Comparison of ENCODE assay signal across 28 mouse cellular contexts in the genomic region with DNA sequence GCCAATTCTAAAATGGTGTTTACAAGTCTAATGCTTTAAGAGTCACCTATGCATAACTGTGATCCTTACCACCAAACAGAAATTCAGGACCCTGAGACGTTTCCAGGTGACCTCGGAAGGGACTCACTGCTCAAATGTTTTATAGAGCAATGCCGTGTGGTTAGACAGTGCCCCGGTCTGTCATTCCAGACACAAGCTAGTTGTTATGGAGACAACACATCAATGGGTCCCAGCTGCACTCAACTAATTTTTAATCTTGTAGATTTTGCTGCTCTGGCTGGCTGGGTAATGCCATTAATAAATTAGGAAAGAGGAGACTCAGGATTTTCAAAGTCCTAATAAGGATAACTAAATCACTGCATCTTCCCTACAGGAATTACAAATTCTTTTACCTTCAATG.
A peak's percentile ranks its signal among the peaks of the same experiment; 100 is the strongest.
DNase-seq lines count a peak whose midpoint lies in the region; ATAC-seq lines count a peak whose summit lies in the region.
"Had no signal": no experiment of that assay in that cellular context is flagged by ENCODE, and none has a peak within 500 bp of the region (broad histone marks: within the 10 kb centered on the region; RNA-seq: fewer than 3 reads in every experiment).

No protein-coding gene starts in this region.

- no peak overlapping the region for H3K27ac ChIP-seq in heart, embryonic 10.5 days
- H3K27ac ChIP-seq in hindbrain, embryonic 13.5 days: peak overlapping the region; percentile 60; the same call in 1 of the 2 replicates
- H3K27ac ChIP-seq in hindbrain, embryonic 16.5 days (ENCODE audit: low read depth, low read length): no peak overlapping the region
- H3K27ac ChIP-seq: embryonic facial prominence, embryonic 12.5 days; embryonic facial prominence, embryonic 15.5 days; forebrain, embryonic 13.5 days; heart, adult 2 months; hindbrain, embryonic 15.5 days had no signal

- DNase-seq in heart, embryonic 10.5 days (ENCODE audit: low spot score): peak; percentile 39
- DNase-seq in heart, postnatal 36 days: no peak
- peak; percentile 26 for DNase-seq in retina, embryonic 14.5 days (ENCODE audit: low spot score)
- no peak for DNase-seq in retina, postnatal 1 day
- no peak for DNase-seq in adrenal gland, adult 2 months
- DNase-seq: adrenal gland, adult 8-10 months; adrenal gland, postnatal 36 days; B cell, adult 2 months; cerebellum, adult 11 months; cerebellum, adult 2 months; cerebellum, adult 9-11 months; cerebellum, postnatal 25 days; gastrocnemius, postnatal 10 days; gastrocnemius, postnatal 36 days; heart, adult 2 months; kidney, adult 18-20 months had no signal

- 81% methylated on average over 4 of the region's 4 CpGs for WGBS in heart, embryonic 10.5 days
- WGBS in hindbrain, embryonic 13.5 days: 34% methylated on average over 4 of the region's 4 CpGs
- 33% methylated on average over 4 of the region's 4 CpGs for WGBS in hindbrain, embryonic 16.5 days

- H3K9ac ChIP-seq in hindbrain, embryonic 13.5 days: no peak overlapping the region
- no peak overlapping the region for H3K9ac ChIP-seq in hindbrain, embryonic 16.5 days (ENCODE audit: low read depth, low read length)
- H3K9ac ChIP-seq: embryonic facial prominence, embryonic 12.5 days; embryonic facial prominence, embryonic 15.5 days; forebrain, embryonic 13.5 days; hindbrain, embryonic 15.5 days had no signal

- no peak for ATAC-seq in hindbrain, embryonic 13.5 days (ENCODE audit: low FRiP score)
- no peak for ATAC-seq in hindbrain, embryonic 16.5 days
- ATAC-seq: forebrain, embryonic 13.5 days; forebrain, embryonic 16.5 days; inflammation-experienced regulatory T-cells, adult 6 months; intestine, embryonic 16.5 days had no signal

- H3K4me2 ChIP-seq in hindbrain, embryonic 13.5 days: no peak overlapping the region
- no peak overlapping the region for H3K4me2 ChIP-seq in hindbrain, embryonic 16.5 days (ENCODE audit: low read length)
- H3K4me2 ChIP-seq: embryonic facial prominence, embryonic 12.5 days; embryonic facial prominence, embryonic 15.5 days; forebrain, embryonic 13.5 days; heart, embryonic 11.5 days; hindbrain, embryonic 15.5 days had no signal

- no peak overlapping the region for H3K4me3 ChIP-seq in heart, embryonic 10.5 days
- no peak overlapping the region for H3K4me3 ChIP-seq in hindbrain, embryonic 13.5 days
- H3K4me3 ChIP-seq in hindbrain, embryonic 16.5 days (ENCODE audit: low read length): no peak overlapping the region
- H3K4me3 ChIP-seq: embryonic facial prominence, embryonic 12.5 days; embryonic facial prominence, embryonic 15.5 days; forebrain, embryonic 13.5 days; heart, adult 2 months; hindbrain, embryonic 15.5 days had no signal

- H3K36me3 ChIP-seq in heart, embryonic 10.5 days: no peaks in the 10 kb centered on the region
- no peaks in the 10 kb centered on the region for H3K36me3 ChIP-seq in hindbrain, embryonic 13.5 days
- H3K36me3 ChIP-seq in hindbrain, embryonic 16.5 days (ENCODE audit: control insufficient read depth, insufficient read depth, low read length): no peaks in the 10 kb centered on the region
- H3K36me3 ChIP-seq: embryonic facial prominence, embryonic 12.5 days; embryonic facial prominence, embryonic 15.5 days; G1E; hindbrain, embryonic 15.5 days had no signal

- H3K4me1 ChIP-seq in heart, embryonic 10.5 days: peaks cover 72% of the 10 kb centered on the region
- H3K4me1 ChIP-seq in hindbrain, embryonic 13.5 days (replicated peaks): peaks cover 33% of the 10 kb centered on the region
- H3K4me1 ChIP-seq in hindbrain, embryonic 16.5 days (ENCODE audit: control insufficient read depth, insufficient read depth, low read depth, low read length): no peaks in the 10 kb centered on the region

- no peaks in the 10 kb centered on the region for H3K9me3 ChIP-seq in heart, embryonic 10.5 days
- H3K9me3 ChIP-seq in hindbrain, embryonic 13.5 days: no peaks in the 10 kb centered on the region
- H3K9me3 ChIP-seq in hindbrain, embryonic 16.5 days (ENCODE audit: control insufficient read depth, low read length): no peaks in the 10 kb centered on the region
- H3K9me3 ChIP-seq: embryonic facial prominence, embryonic 12.5 days; embryonic facial prominence, embryonic 15.5 days; forebrain, embryonic 13.5 days; hindbrain, embryonic 15.5 days had no signal

- intact Hi-C loops in heart, postnatal 36 days (cut with DNase I): loop anchor here (1.0 kb wide), 1 partner anchor 26 kb away; no protein-coding TSS in a partner anchor

- H3K27me3 ChIP-seq in heart, embryonic 10.5 days (ENCODE audit: insufficient read depth, poor library complexity, severe bottlenecking): no peaks in the 10 kb centered on the region
- no peaks in the 10 kb centered on the region for H3K27me3 ChIP-seq in hindbrain, embryonic 13.5 days
- H3K27me3 ChIP-seq in hindbrain, embryonic 16.5 days (replicated peaks; ENCODE audit: control insufficient read depth, insufficient read depth, low read length): no peaks in the 10 kb centered on the region
- H3K27me3 ChIP-seq: CH12.LX; embryonic facial prominence, embryonic 12.5 days; embryonic facial prominence, embryonic 15.5 days; forebrain, embryonic 13.5 days; hindbrain, embryonic 15.5 days had no signal

Comparison
In these comparisons a context has a peak if more than half of its experiments do, and no peak if none do; other contexts are left out.
1. DNase-seq: peak in heart, embryonic 10.5 days (single experiment) and retina, embryonic 14.5 days (single experiment); none in heart, postnatal 36 days (0 of 2), retina, postnatal 1 day (single experiment) and adrenal gland, adult 2 months (single experiment).